Mouse (Mus musculus) brain, adult 2 months (tissue): ENCODE measurements around the gene Sh3bgrl.
A peak's percentile ranks its signal among the peaks of the same experiment; 100 is the strongest.

ENCODE experiments used
- DNase-seq: peaks from one replicate; pipeline ENCODE4 v3.0.0; 2011; ENCODE audit warnings: low read depth, low spot score

Sh3bgrl gene

GRCm38 (mm10) chrX:109238163-109238562 lies 143.0 kb downstream of the Sh3bgrl start:
- peak; percentile 4 for DNase-seq
